Comparison of ENCODE assay signal across 26 mouse cellular contexts in the genomic region with DNA sequence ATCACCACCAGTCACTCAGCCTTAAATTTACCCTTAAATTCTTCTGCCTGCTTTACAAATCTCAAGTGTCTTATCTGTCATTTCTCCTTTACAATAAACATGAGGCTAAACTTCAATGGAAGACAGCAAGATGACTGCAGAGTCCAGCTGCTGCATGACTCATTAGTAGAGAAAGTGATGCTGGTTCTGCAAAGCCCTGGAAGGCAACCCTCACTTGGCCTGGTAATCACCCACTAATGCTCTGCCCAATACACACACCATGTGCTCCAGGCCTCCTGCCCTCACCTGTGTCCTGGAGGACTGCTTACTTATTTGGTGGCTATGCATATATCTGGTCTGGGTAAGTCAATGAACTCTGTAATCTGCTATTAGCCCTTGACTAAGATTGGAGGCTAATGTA. TPM values are rescaled to one million over a fixed set of nuclear protein-coding genes. Genes with fewer than 3 reads are reported as not detected.
DNase-seq lines count a peak whose midpoint lies in the region; ATAC-seq and TF ChIP-seq lines count a peak whose summit lies in the region.
"Had no signal": no experiment of that assay in that cellular context is flagged by ENCODE, and none has a peak within 500 bp of the region (broad histone marks: within the 10 kb centered on the region; RNA-seq: fewer than 3 reads in every experiment).

No protein-coding gene starts in this region.

- dilution Hi-C loops in CH12.LX (cut with MboI; ENCODE audit: extremely low pct_ligation_motif_present, extremely low pct_unique_long_range_greater_than_20kb, low sequenced_read_pairs), result no loop called here

- TF ChIP-seq RAD21 in CH12.LX (IDR thresholded peaks at IDR 0.05; ENCODE audit: low read depth, low read length), result no peak

- no peak overlapping the region for H3K4me2 ChIP-seq in heart, embryonic 11.5 days
- no peak overlapping the region for H3K4me2 ChIP-seq in CH12.LX (ENCODE audit: insufficient read depth, low read depth, poor library complexity, severe bottlenecking)
- H3K4me2 ChIP-seq: embryonic facial prominence, embryonic 13.5 days; embryonic facial prominence, embryonic 15.5 days; forebrain, embryonic 12.5 days had no signal

- TF ChIP-seq EP300 in CH12.LX (IDR thresholded peaks at IDR 0.05; ENCODE audit: low read length), result no peak

- no peaks in the 10 kb centered on the region; the same call in 1 of the 2 replicates for H3K9me3 ChIP-seq in heart, embryonic 11.5 days (replicated peaks; ENCODE audit: control insufficient read depth, low read length)
- peaks cover 4% of the 10 kb centered on the region for H3K9me3 ChIP-seq in CH12.LX (replicated peaks; ENCODE audit: low read length)
- H3K9me3 ChIP-seq: embryonic facial prominence, embryonic 13.5 days; embryonic facial prominence, embryonic 15.5 days; forebrain, embryonic 10.5 days; G1E had no signal

- H3K9ac ChIP-seq in heart, embryonic 11.5 days (ENCODE audit: low read depth, low read length), result no peak overlapping the region
- no peak overlapping the region for H3K9ac ChIP-seq in CH12.LX (ENCODE audit: insufficient read depth, low read depth)
- H3K9ac ChIP-seq: embryonic facial prominence, embryonic 13.5 days; embryonic facial prominence, embryonic 15.5 days; forebrain, embryonic 12.5 days had no signal

- H3K36me3 ChIP-seq in heart, embryonic 11.5 days (ENCODE audit: control insufficient read depth, insufficient read depth, low read length), result no peaks in the 10 kb centered on the region
- H3K36me3 ChIP-seq in CH12.LX (replicated peaks in 1 of 2; ENCODE audit: control insufficient read depth in 1 of 2, insufficient read depth in 1 of 2, low read length in 1 of 2), result peaks cover 5 to 20% of the 10 kb centered on the region in 2 experiments
- H3K36me3 ChIP-seq: embryonic facial prominence, embryonic 13.5 days; embryonic facial prominence, embryonic 15.5 days; forebrain, embryonic 10.5 days; forebrain, embryonic 12.5 days had no signal

- peak; percentile 56 for DNase-seq in heart, adult 11 months
- DNase-seq in 3T3-L1 (ENCODE audit: low read depth, low spot score) (peak; percentile 55), CH12.LX (ENCODE audit: extremely low read depth) (no peak), NIH3T3 (ENCODE audit: low read depth) (peak; percentile 19)
- no peak for DNase-seq in testis, postnatal 10 days (ENCODE audit: low spot score)
- DNase-seq in B cell, adult 2 months, result no peak
- DNase-seq in embryo, embryonic 9.5 days (ENCODE audit: extremely low spot score), result no peak
- DNase-seq: adrenal gland, adult 8-10 months; adrenal gland, postnatal 14 days; adrenal gland, postnatal 36 days; cerebellum, adult 11-12 months; cerebellum, adult 2 months; cerebellum, adult 9-10 months; cerebellum, postnatal 10 days; cerebellum, postnatal 25 days had no signal

- H3K4me3 ChIP-seq in heart, embryonic 11.5 days (ENCODE audit: low read depth, low read length), result no peak overlapping the region
- no peak overlapping the region for H3K4me3 ChIP-seq in CH12.LX (replicated peaks in 1 of 3; ENCODE audit: low read depth in 2 of 3, low read length in 2 of 3, poor library complexity in 1 of 3)
- H3K4me3 ChIP-seq: embryonic facial prominence, embryonic 13.5 days; embryonic facial prominence, embryonic 15.5 days; erythroblast, embryonic 14.5 days; forebrain, embryonic 10.5 days; forebrain, embryonic 12.5 days had no signal

- in situ Hi-C loops in CH12.LX (cut with MboI; ENCODE audit: low pct_ligation_motif_present, low pct_unique_long_range_greater_than_20kb, low sequenced_read_pairs), result loop anchor here (5.0 kb wide), 1 partner anchor 334 kb away; no protein-coding TSS in a partner anchor

- H3K27me3 ChIP-seq in heart, embryonic 11.5 days (ENCODE audit: control insufficient read depth, insufficient read depth, low read length), result no peaks in the 10 kb centered on the region
- H3K27me3 ChIP-seq in CH12.LX (replicated peaks), result no peaks in the 10 kb centered on the region
- H3K27me3 ChIP-seq: embryonic facial prominence, embryonic 13.5 days; embryonic facial prominence, embryonic 15.5 days; forebrain, embryonic 12.5 days; Patski had no signal

- TF ChIP-seq POLR2A in CH12.LX (IDR thresholded peaks at IDR 0.05; ENCODE audit: low read depth, low read length), result no peak

- ATAC-seq in heart, embryonic 11.5 days (replicated peaks; ENCODE audit: insufficient number of reproducible peaks, low FRiP score, low TSS enrichment), result no peak
- ATAC-seq: activated CD4-positive, CD25-positive, alpha-beta regulatory T cell, adult 4 months; forebrain, embryonic 14.5 days; forebrain, embryonic 16.5 days; Patski had no signal

- H3K79me2 ChIP-seq in CH12.LX (replicated peaks; ENCODE audit: control insufficient read depth, extremely low read depth, insufficient read depth, poor library complexity, severe bottlenecking), result no peaks in the 10 kb centered on the region

- H3K4me1 ChIP-seq in heart, embryonic 11.5 days (ENCODE audit: control insufficient read depth, insufficient read depth, low read length), result no peaks in the 10 kb centered on the region
- H3K4me1 ChIP-seq in CH12.LX (ENCODE audit: control insufficient read depth in 1 of 2, insufficient read depth in 2 of 2), result peaks cover 11 to 29% of the 10 kb centered on the region in 2 experiments
- H3K4me1 ChIP-seq: embryonic facial prominence, embryonic 13.5 days had no signal

- no peak overlapping the region for H3K27ac ChIP-seq in heart, embryonic 11.5 days (ENCODE audit: low read depth, low read length)
- no peak overlapping the region for H3K27ac ChIP-seq in CH12.LX (ENCODE audit: insufficient read depth, low read depth)
- H3K27ac ChIP-seq: embryonic facial prominence, embryonic 13.5 days; embryonic facial prominence, embryonic 15.5 days; forebrain, embryonic 10.5 days; forebrain, embryonic 12.5 days had no signal

- no peak for TF ChIP-seq CTCF in CH12.LX (conservative IDR thresholded peaks at IDR 0.05 in 1 of 2, IDR thresholded peaks at IDR 0.05 in 1 of 2; ENCODE audit: low read depth in 2 of 2, low read length in 2 of 2)

TF ChIP-seq in CH12.LX, 34 proteins besides CTCF, POLR2A, EP300 and RAD21:
- TF ChIP-seq ETS1 (conservative IDR thresholded peaks at IDR 0.05; ENCODE audit: low read depth, low read length) (no peak), IRF4 (IDR thresholded peaks at IDR 0.05; ENCODE audit: low read depth, low read length) (peak; percentile 49; the same call in 1 of the 2 replicates)
TF ChIP-seq in CH12.LX: peak in this region for 1.

RNA-seq across cellular contexts. Expression of gene Pdhx, which starts 57.2 kb away (rescaled TPM):
- polyA plus RNA-seq in heart, embryonic 11.5 days (2014; fragmentation: Nextera tagmentation; extraction: Ambion mirVana), result 51.0 and 59.7 TPM in 2 replicates
- total RNA-seq in CH12.LX (2012; rRNA removed), result 66.9 and 78.9 TPM in 2 replicates
- 131 and 140 TPM in 2 replicates for total RNA-seq in CH12.LX (2014; rRNA removed)
- polyA plus RNA-seq in CH12.LX (2012; ENCODE audit: insufficient read length, low read depth), result 97.4 and 104 TPM in 2 replicates

RNA-seq across cellular contexts. Expression of gene Apip, which starts 57.4 kb away (rescaled TPM):
- 69.4 and 70.2 TPM in 2 replicates for polyA plus RNA-seq in heart, embryonic 11.5 days (2014; fragmentation: Nextera tagmentation; extraction: Ambion mirVana)
- total RNA-seq in CH12.LX (2012; rRNA removed) (111 and 126 TPM in 2 replicates), CH12.LX (2014; rRNA removed) (222 and 233 TPM in 2 replicates)
- 142 and 184 TPM in 2 replicates for polyA plus RNA-seq in CH12.LX (2012; ENCODE audit: insufficient read length, low read depth)

Comparison
In these comparisons a context has a peak if more than half of its experiments do, and no peak if none do; other contexts are left out.
1. DNase-seq: peak in heart, adult 11 months (single experiment), 3T3-L1 (single experiment) and NIH3T3 (single experiment); none in CH12.LX (single experiment), testis, postnatal 10 days (single experiment), B cell, adult 2 months (0 of 2) and embryo, embryonic 9.5 days (single experiment).